In the genomic region with DNA sequence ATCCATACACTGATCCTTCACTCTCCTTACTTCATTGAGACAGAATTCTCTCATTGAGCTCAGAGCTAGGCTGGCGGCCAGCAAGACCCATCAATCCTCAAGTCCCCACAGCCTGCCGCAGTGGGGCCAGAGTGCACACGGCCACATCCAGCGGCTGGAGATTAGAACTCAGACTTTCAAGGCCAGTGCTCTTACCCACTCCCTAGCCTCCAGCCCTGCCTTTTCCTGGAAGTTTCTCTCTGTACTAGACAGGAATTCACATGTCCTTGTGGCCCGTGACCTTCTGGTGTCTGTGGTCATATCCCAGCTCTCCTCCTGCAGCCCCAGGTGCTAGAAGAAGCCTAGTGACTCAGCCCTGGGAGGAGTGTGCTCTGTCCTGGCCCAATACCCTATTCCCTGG, we compare ENCODE assay signal across 29 mouse cellular contexts. TPM values are rescaled to one million over a fixed set of nuclear protein-coding genes. Genes with fewer than 3 reads are reported as not detected.
DNase-seq lines count a peak whose midpoint lies in the region; ATAC-seq and TF ChIP-seq lines count a peak whose summit lies in the region.
"Had no signal": no experiment of that assay in that cellular context is flagged by ENCODE, and none has a peak within 500 bp of the region (broad histone marks: within the 10 kb centered on the region; RNA-seq: fewer than 3 reads in every experiment).

No protein-coding gene starts in this region.

- no peaks in the 10 kb centered on the region for H3K27me3 ChIP-seq in kidney, adult 2 months (replicated peaks; ENCODE audit: control insufficient read depth, insufficient read depth, low read length)
- H3K27me3 ChIP-seq in hindbrain, embryonic 14.5 days (ENCODE audit: control insufficient read depth, insufficient read depth, low read length), result no peaks in the 10 kb centered on the region

- no peak overlapping the region for H3K9ac ChIP-seq in hindbrain, embryonic 14.5 days
- H3K9ac ChIP-seq: embryonic facial prominence, embryonic 15.5 days; forebrain, postnatal 0 days; liver, embryonic 15.5 days had no signal

- no peaks in the 10 kb centered on the region for H3K36me3 ChIP-seq in kidney, adult 2 months (ENCODE audit: control insufficient read depth, insufficient read depth, low read length)
- peaks cover 4% of the 10 kb centered on the region for H3K36me3 ChIP-seq in hindbrain, embryonic 14.5 days (replicated peaks; ENCODE audit: control insufficient read depth, insufficient read depth)
- H3K36me3 ChIP-seq: embryonic facial prominence, embryonic 15.5 days; heart, embryonic 13.5 days; intestine, embryonic 15.5 days had no signal

- no peak overlapping the region for H3K4me2 ChIP-seq in hindbrain, embryonic 14.5 days (replicated peaks)

- no peak for TF ChIP-seq CTCF in kidney, adult 2 months (conservative IDR thresholded peaks at IDR 0.05; ENCODE audit: insufficient read depth, insufficient read length, low read depth, low read length)

- no peak overlapping the region for H3K27ac ChIP-seq in kidney, adult 2 months (ENCODE audit: insufficient read depth, low read depth, low read length)
- no peak overlapping the region for H3K27ac ChIP-seq in hindbrain, embryonic 14.5 days
- H3K27ac ChIP-seq: embryonic facial prominence, embryonic 10.5 days; embryonic facial prominence, embryonic 15.5 days; forebrain, embryonic 12.5 days; heart, embryonic 13.5 days; hindbrain, postnatal 0 days; intestine, embryonic 15.5 days; kidney, postnatal 0 days; liver, embryonic 15.5 days; macrophage; midbrain, embryonic 13.5 days had no signal

- H3K4me3 ChIP-seq in kidney, adult 2 months (ENCODE audit: insufficient read depth, low read depth, low read length), result no peak overlapping the region
- no peak overlapping the region for H3K4me3 ChIP-seq in hindbrain, embryonic 14.5 days (replicated peaks; ENCODE audit: low read length)
- H3K4me3 ChIP-seq: forebrain, embryonic 12.5 days; intestine, embryonic 15.5 days; liver, embryonic 15.5 days had no signal

- WGBS in kidney, adult 2 months, result 72% methylated on average over 5 of the region's 5 CpGs
- WGBS in hindbrain, embryonic 14.5 days, result 78% methylated on average over 5 of the region's 5 CpGs

- TF ChIP-seq POLR2A in kidney, adult 2 months (IDR thresholded peaks at IDR 0.05; ENCODE audit: low read depth, low read length), result no peak

- peak; percentile 47 for DNase-seq in kidney, postnatal 10 days
- DNase-seq in kidney, adult 2 months, result no peak
- peak; percentile 44 for DNase-seq in ovary, adult 18-20 months (ENCODE audit: low spot score)
- DNase-seq in ovary, postnatal 14 days (ENCODE audit: low spot score), result no peak
- peak; percentile 69 for DNase-seq in adrenal gland, adult 2 months
- DNase-seq in adrenal gland, postnatal 36 days, result peak; percentile 59 to 74
- no peak for DNase-seq in spleen, adult 18-20 months
- DNase-seq in hindbrain, embryonic 14.5 days (ENCODE audit: low spot score), result no peak
- DNase-seq: cerebellum, adult 8-10 months; cerebellum, postnatal 25 days; forebrain, postnatal 0 days; heart, postnatal 10 days; kidney, adult 8-10 months; liver; retina, postnatal 1 day; right cerebral cortex, postnatal 14 days; thymus, adult 2 months; thymus, postnatal 36 days had no signal

- no peak for ATAC-seq in hindbrain, embryonic 14.5 days (ENCODE audit: low FRiP score)
- ATAC-seq: CD4-positive, CD25-positive, alpha-beta regulatory T cell, adult 4 months; forebrain, postnatal 0 days; hindbrain, postnatal 0 days; intestine, embryonic 15.5 days; midbrain, embryonic 13.5 days had no signal

- H3K9me3 ChIP-seq in hindbrain, embryonic 14.5 days (ENCODE audit: control insufficient read depth, low read length), result no peaks in the 10 kb centered on the region
- H3K9me3 ChIP-seq: embryonic facial prominence, embryonic 10.5 days; embryonic facial prominence, embryonic 15.5 days; forebrain, embryonic 12.5 days; heart, embryonic 13.5 days; intestine, embryonic 15.5 days; liver, embryonic 15.5 days; midbrain, embryonic 13.5 days had no signal

- no peaks in the 10 kb centered on the region for H3K4me1 ChIP-seq in kidney, adult 2 months (ENCODE audit: control insufficient read depth, insufficient read depth, low read length)
- H3K4me1 ChIP-seq in hindbrain, embryonic 14.5 days (replicated peaks; ENCODE audit: control insufficient read depth, insufficient read depth, low read length), result peaks cover 23% of the 10 kb centered on the region

RNA-seq across cellular contexts. Expression of gene Sh2b2, which starts 9.7 kb away (rescaled TPM):
- polyA plus RNA-seq in kidney, adult 2 months (2012; rRNA removed), result 7.5 and 8.7 TPM in 2 replicates
- total RNA-seq in adrenal gland, adult 2 months (2021), result 10 to 100 TPM; 27.0 to 30.0 TPM
- polyA plus RNA-seq in adrenal gland, adult 2 months (2012; rRNA removed), result 57.6 and 89.9 TPM in 2 replicates
- total RNA-seq in adrenal gland, postnatal 36 days (2021), result 10 to 100 TPM; 19.7 to 21.0 TPM
- 24.6 and 24.8 TPM in 2 replicates for polyA plus RNA-seq in hindbrain, embryonic 14.5 days (2014; fragmentation: Nextera tagmentation; extraction: Ambion mirVana)

RNA-seq across cellular contexts. Expression of gene Prkrip1, which starts 37.8 kb away (rescaled TPM):
- 9.0 and 14.1 TPM in 2 replicates for polyA plus RNA-seq in kidney, adult 2 months (2012; rRNA removed)
- total RNA-seq in adrenal gland, adult 2 months (2021), result 10 to 100 TPM; 33.7 to 34.5 TPM
- polyA plus RNA-seq in adrenal gland, adult 2 months (2012; rRNA removed), result 2.5 and 4.3 TPM in 2 replicates
- total RNA-seq in adrenal gland, postnatal 36 days (2021), result 10 to 100 TPM; 36.2 to 46.0 TPM
- polyA plus RNA-seq in hindbrain, embryonic 14.5 days (2014; fragmentation: Nextera tagmentation; extraction: Ambion mirVana), result 59.0 and 61.7 TPM in 2 replicates

Comparison
In these comparisons a context has a peak if more than half of its experiments do, and no peak if none do; other contexts are left out.
1. DNase-seq: peak in kidney, postnatal 10 days (single experiment), ovary, adult 18-20 months (single experiment), adrenal gland, adult 2 months (single experiment) and adrenal gland, postnatal 36 days (2 of 2); none in kidney, adult 2 months (single experiment), ovary, postnatal 14 days (single experiment), spleen, adult 18-20 months (0 of 2) and hindbrain, embryonic 14.5 days (single experiment).